Mouse (Mus musculus) olfactory bulb, adult 2 months (tissue): ENCODE measurements around the gene Prdm9.

Experiments
- CTCF ChIP-seq: fragments of 200-500 bp; IDR thresholded peaks from 2 replicates; pipeline ENCODE4 v1.5.1; 2012; ENCODE audit warnings: low read depth, mild to moderate bottlenecking, low read length, moderate library complexity; ENCODE audit not compliant: insufficient read depth
- POLR2A ChIP-seq: fragments of 200-500 bp; IDR thresholded peaks from 2 replicates; pipeline ENCODE4 v1.6.1; 2012; ENCODE audit warnings: mild to moderate bottlenecking, low read depth, low read length, moderate library complexity; ENCODE audit not compliant: insufficient read depth

DNA sequence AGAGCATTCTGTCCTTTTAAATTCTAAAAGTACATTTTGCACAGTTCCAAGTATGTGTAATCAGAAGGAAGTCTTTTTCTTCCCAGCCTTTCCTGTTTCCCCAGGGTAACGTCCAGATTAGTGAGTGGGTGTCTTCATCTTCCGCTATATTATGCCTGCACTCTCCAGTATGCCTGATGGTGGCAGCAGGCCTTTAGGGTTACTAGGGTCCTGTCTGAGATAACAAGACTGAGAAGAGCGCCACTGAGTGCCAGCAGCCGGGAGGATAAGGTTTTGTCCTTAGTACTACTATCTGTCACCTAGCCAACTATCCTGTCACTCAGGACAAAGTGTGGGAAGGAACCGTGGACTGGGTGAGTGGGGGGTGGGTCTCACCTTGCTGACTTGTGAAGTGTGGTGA, 46.4 kb downstream of the Prdm9 start:
- TF ChIP-seq CTCF (no peak), POLR2A (no peak)
